ENCODE assay signal across 14 mouse cellular contexts in genomic region chr2:30450530-30450929, GRCm38 (mm10). TPM values are rescaled to one million over a fixed set of nuclear protein-coding genes. Genes with fewer than 3 reads are reported as not detected.
DNase-seq lines count a peak whose midpoint lies in the region; ATAC-seq and TF ChIP-seq lines count a peak whose summit lies in the region.
"Had no signal": no experiment of that assay in that cellular context is flagged by ENCODE, and none has a peak within 500 bp of the region (broad histone marks: within the 10 kb centered on the region; RNA-seq: fewer than 3 reads in every experiment).

No protein-coding gene starts in this region.

- H3K27me3 ChIP-seq in liver, postnatal 0 days (ENCODE audit: insufficient read depth, low read length) = no peaks in the 10 kb centered on the region
- H3K27me3 ChIP-seq in liver, embryonic 11.5 days (replicated peaks; ENCODE audit: control insufficient read depth, insufficient read depth, low read length) = no peaks in the 10 kb centered on the region
- H3K27me3 ChIP-seq in E14TG2a.4 (ENCODE audit: insufficient read depth, low read length) = no peaks in the 10 kb centered on the region
- H3K27me3 ChIP-seq: embryonic facial prominence, embryonic 12.5 days; forebrain, embryonic 13.5 days had no signal

- H3K27ac ChIP-seq in gastrocnemius, adult 2 months = no peak overlapping the region
- no peak overlapping the region for H3K27ac ChIP-seq in liver, postnatal 0 days (ENCODE audit: low read depth)
- no peak overlapping the region for H3K27ac ChIP-seq in liver, embryonic 11.5 days (ENCODE audit: low read depth, low read length)
- H3K27ac ChIP-seq: forebrain, embryonic 13.5 days had no signal

- no peak for TF ChIP-seq EP300 in liver, postnatal 0 days (IDR thresholded peaks at IDR 0.05; ENCODE audit: low read depth)

- no peaks in the 10 kb centered on the region for H3K9me3 ChIP-seq in liver, postnatal 0 days (ENCODE audit: low read length)
- H3K9me3 ChIP-seq in liver, embryonic 11.5 days (ENCODE audit: control insufficient read depth, low read length) = 0 out of 2 replicates have a peak, but pooled peaks cover 4% of the 10 kb centered on the region
- no peaks in the 10 kb centered on the region for H3K9me3 ChIP-seq in E14TG2a.4 (ENCODE audit: low read length)
- H3K9me3 ChIP-seq: forebrain, embryonic 13.5 days had no signal

- peaks cover 35% of the 10 kb centered on the region for H3K36me3 ChIP-seq in liver, postnatal 0 days (replicated peaks; ENCODE audit: insufficient read depth, low read length)
- H3K36me3 ChIP-seq in liver, embryonic 11.5 days (ENCODE audit: control insufficient read depth, insufficient read depth, low read length) = peaks cover 33% of the 10 kb centered on the region
- peaks cover 43% of the 10 kb centered on the region for H3K36me3 ChIP-seq in E14TG2a.4 (ENCODE audit: insufficient read depth, low read length)

- peaks cover under 1% of the 10 kb centered on the region for H3K4me1 ChIP-seq in liver, postnatal 0 days (ENCODE audit: insufficient read depth)
- H3K4me1 ChIP-seq in liver, embryonic 11.5 days (replicated peaks; ENCODE audit: control insufficient read depth, insufficient read depth, low read length) = peaks cover 7% of the 10 kb centered on the region; the same call in 1 of the 2 replicates
- H3K4me1 ChIP-seq in E14TG2a.4 (replicated peaks; ENCODE audit: low read depth, low read length) = peaks cover 58% of the 10 kb centered on the region

- intact Hi-C loops in gastrocnemius, adult 2 months (cut with DNase I) = no loop called here

- no peak for DNase-seq in gastrocnemius, adult 2 months
- DNase-seq in gastrocnemius, postnatal 10 days = no peak
- DNase-seq in liver, postnatal 0 days = no peak
- no peak for DNase-seq in liver, embryonic 11.5 days (ENCODE audit: low spot score)
- DNase-seq in frontal cortex, adult 2 months (ENCODE audit: extremely low spot score in 1 of 2, low spot score in 1 of 2) = no peak
- DNase-seq in testis, postnatal 10 days (ENCODE audit: low spot score) = no peak
- DNase-seq: cerebellum, postnatal 14 days; kidney, adult 8-10 months; layer of hippocampus, adult 9-11 months; lung, postnatal 4 days had no signal

- peak; percentile 68 for TF ChIP-seq CTCF in gastrocnemius, adult 2 months (IDR thresholded peaks at IDR 0.05)
- peak; percentile 64 for TF ChIP-seq CTCF in liver, postnatal 0 days (IDR thresholded peaks at IDR 0.05; ENCODE audit: low read depth)
- TF ChIP-seq CTCF in E14TG2a.4 (conservative IDR thresholded peaks at IDR 0.05; ENCODE audit: low read length) = peak; percentile 97

- no peak overlapping the region for H3K9ac ChIP-seq in liver, postnatal 0 days (replicated peaks)
- no peak overlapping the region for H3K9ac ChIP-seq in liver, embryonic 11.5 days (ENCODE audit: low read depth, low read length)
- H3K9ac ChIP-seq: embryonic facial prominence, embryonic 12.5 days; forebrain, embryonic 13.5 days had no signal

- WGBS in liver, postnatal 0 days (ENCODE audit: insufficient replicate concordance) = 75% methylated on average over 1 of the region's 1 CpGs
- 56% methylated on average over 1 of the region's 1 CpGs for WGBS in liver, embryonic 11.5 days

- no peak overlapping the region for H3K4me2 ChIP-seq in liver, postnatal 0 days (ENCODE audit: low read depth, low read length)
- no peak overlapping the region for H3K4me2 ChIP-seq in liver, embryonic 11.5 days
- H3K4me2 ChIP-seq: embryonic facial prominence, embryonic 12.5 days; forebrain, embryonic 13.5 days had no signal

- ATAC-seq in liver, postnatal 0 days = no peak
- ATAC-seq in liver, embryonic 11.5 days (replicated peaks; ENCODE audit: low FRiP score) = no peak
- ATAC-seq in erythroblast, adult 5-6 weeks (replicated peaks; ENCODE audit: low FRiP score, poor library complexity, severe bottlenecking) = 0 out of 2 replicates have a peak, but pooled peaks have one; percentile 15
- ATAC-seq: forebrain, embryonic 13.5 days had no signal

- H3K4me3 ChIP-seq in gastrocnemius, adult 2 months = no peak overlapping the region
- H3K4me3 ChIP-seq in liver, postnatal 0 days (ENCODE audit: low read depth, low read length) = no peak overlapping the region
- no peak overlapping the region for H3K4me3 ChIP-seq in liver, embryonic 11.5 days (ENCODE audit: low read depth, low read length)
- H3K4me3 ChIP-seq in E14TG2a.4 (replicated peaks; ENCODE audit: low read length) = no peak overlapping the region
- H3K4me3 ChIP-seq: embryonic facial prominence, embryonic 12.5 days; forebrain, embryonic 13.5 days had no signal

RNA-seq across cellular contexts. Expression of gene Ier5l, which starts 23.5 kb away (rescaled TPM):
- total RNA-seq in gastrocnemius, adult 2 months (2021) = 1 to 10 TPM in 1 of 2 experiments, under 1 TPM in 1; 0.97 to 1.1 TPM
- 1 to 10 TPM; 4.8 to 7.4 TPM for total RNA-seq in gastrocnemius, postnatal 10 days (2021)
- 0.31 and 0.69 TPM in 2 replicates for polyA plus RNA-seq in liver, postnatal 0 days (2015; fragmentation: Nextera tagmentation; extraction: Ambion mirVana)
- 1.2 TPM in 2 replicates for polyA plus RNA-seq in liver, embryonic 11.5 days (2014; fragmentation: Nextera tagmentation; extraction: Ambion mirVana)
- total RNA-seq in erythroblast, adult 5-6 weeks (2015; ENCODE audit: low replicate concordance) = not detected in 2 replicates
- not detected in 2 replicates for total RNA-seq in erythroblast, adult 5-6 weeks (2017; ENCODE audit: low replicate concordance)
- 14.6 and 17.6 TPM in 2 replicates for polyA plus RNA-seq in frontal cortex, adult 2 months (2012; rRNA removed)

RNA-seq across cellular contexts. Expression of gene Ptpa, which starts 34.7 kb away (rescaled TPM):
- 10 to 100 TPM; 48.9 to 86.1 TPM for total RNA-seq in gastrocnemius, adult 2 months (2021)
- 100 to 1,000 TPM in 1 of 2 experiments, 10 to 100 TPM in 1; 95.1 to 101 TPM for total RNA-seq in gastrocnemius, postnatal 10 days (2021)
- polyA plus RNA-seq in liver, postnatal 0 days (2015; fragmentation: Nextera tagmentation; extraction: Ambion mirVana) = 65.6 and 76.8 TPM in 2 replicates
- 124 and 135 TPM in 2 replicates for polyA plus RNA-seq in liver, embryonic 11.5 days (2014; fragmentation: Nextera tagmentation; extraction: Ambion mirVana)
- total RNA-seq in erythroblast, adult 5-6 weeks (2015; ENCODE audit: low replicate concordance) = 121 and 149 TPM in 2 replicates
- total RNA-seq in erythroblast, adult 5-6 weeks (2017; ENCODE audit: low replicate concordance) = 118 and 183 TPM in 2 replicates
- polyA plus RNA-seq in frontal cortex, adult 2 months (2012; rRNA removed) = 155 and 161 TPM in 2 replicates

RNA-seq across cellular contexts. Expression of gene Crat, which starts 34.9 kb away (rescaled TPM):
- 100 to 1,000 TPM; 362 to 422 TPM for total RNA-seq in gastrocnemius, adult 2 months (2021)
- total RNA-seq in gastrocnemius, postnatal 10 days (2021) = 100 to 1,000 TPM; 228 to 262 TPM
- polyA plus RNA-seq in liver, postnatal 0 days (2015; fragmentation: Nextera tagmentation; extraction: Ambion mirVana) = 57.5 and 64.3 TPM in 2 replicates
- 26.1 and 38.3 TPM in 2 replicates for polyA plus RNA-seq in liver, embryonic 11.5 days (2014; fragmentation: Nextera tagmentation; extraction: Ambion mirVana)
- 42.0 and 69.4 TPM in 2 replicates for total RNA-seq in erythroblast, adult 5-6 weeks (2015; ENCODE audit: low replicate concordance)
- total RNA-seq in erythroblast, adult 5-6 weeks (2017; ENCODE audit: low replicate concordance) = 51.8 and 55.1 TPM in 2 replicates
- polyA plus RNA-seq in frontal cortex, adult 2 months (2012; rRNA removed) = 46.7 and 53.1 TPM in 2 replicates

RNA-seq across cellular contexts. Expression of gene Dolpp1, which starts 58.5 kb away (rescaled TPM):
- total RNA-seq in gastrocnemius, adult 2 months (2021) = 1 to 10 TPM; 5.3 to 6.1 TPM
- total RNA-seq in gastrocnemius, postnatal 10 days (2021) = 10 to 100 TPM; 10.9 to 14.3 TPM
- 12.0 and 12.2 TPM in 2 replicates for polyA plus RNA-seq in liver, postnatal 0 days (2015; fragmentation: Nextera tagmentation; extraction: Ambion mirVana)
- polyA plus RNA-seq in liver, embryonic 11.5 days (2014; fragmentation: Nextera tagmentation; extraction: Ambion mirVana) = 37.6 and 39.9 TPM in 2 replicates
- total RNA-seq in erythroblast, adult 5-6 weeks (2015; ENCODE audit: low replicate concordance) = 2.3 and 3.7 TPM in 2 replicates
- total RNA-seq in erythroblast, adult 5-6 weeks (2017; ENCODE audit: low replicate concordance) = 5.4 and 9.1 TPM in 2 replicates
- polyA plus RNA-seq in frontal cortex, adult 2 months (2012; rRNA removed) = 40.2 and 45.8 TPM in 2 replicates
